Mouse (Mus musculus) large intestine, adult 2 months (tissue): ENCODE results near the gene Atxn7. TPM values are rescaled to one million over a fixed set of nuclear protein-coding genes. Genes with fewer than 3 reads are reported as not detected.
"Not testable (repeated sequence)": the region's sequence is repeated elsewhere in the genome, so short reads cannot be mapped to it uniquely, and the experiment has no call there.

Source experiments
- DNase-seq: peaks from one replicate; pipeline ENCODE4 v3.0.0-alpha.2; 2012; ENCODE audit warnings: low read depth, low spot score
- WGBS: fragments of 180-500 bp; shearing (Covaris S2); methylation state at CpG from one replicate; pipeline ENCODE4 v1.1.7; 2018; 5-methylcytosine and 5-hydroxymethylcytosine counted together
- polyA plus RNA-seq: library from polyadenylated mRNA; depleted of rRNA; stranded (reverse); fragments of >200 nt; gene quantifications from 2 replicates; pipeline ENCODE4 v1.2.3, GENCODE M21; 2012; rRNA removed

Gene Atxn7
- 11.3 and 26.5 TPM in 2 replicates for polyA plus RNA-seq

- no peak for DNase-seq
- 2% methylated on average over 56 of the region's 56 CpGs for WGBS
Observed at GRCm38 (mm10) chr14:13961401-13962112, at the start of gene Atxn7, which contains the start of gene Thoc7. Atxn7 (plus strand) TSS chr14:13961440. Thoc7 (minus strand) TSS chr14:13961852.

GRCm38 (mm10) chr14:13914387-13915082, 46.7 kb upstream of the Atxn7 start, which contains the start of gene Gm281:
Gm281 (minus strand) TSS chr14:13914478.
- WGBS = 33% methylated on average over 1 of the region's 1 CpGs
- no peak for DNase-seq

GRCm38 (mm10) chr14:13915207-13915606, 46.0 kb upstream of the Atxn7 start:
- 41% methylated on average over 4 of the region's 4 CpGs for WGBS
- DNase-seq = no peak

GRCm38 (mm10) chr14:13917208-13917607, 44.0 kb upstream of the Atxn7 start:
- WGBS = 80% methylated on average over 10 of the region's 10 CpGs
- no peak for DNase-seq

GRCm38 (mm10) chr14:13917630-13918029, 43.6 kb upstream of the Atxn7 start:
- DNase-seq = peak; percentile 36
- 35% methylated on average over 3 of the region's 3 CpGs for WGBS

GRCm38 (mm10) chr14:13933290-13934051, 27.8 kb upstream of the Atxn7 start:
- 36% methylated on average over 31 of the region's 31 CpGs for WGBS
- no peak for DNase-seq

GRCm38 (mm10) chr14:13934052-13934371, 27.2 kb upstream of the Atxn7 start:
- WGBS = 31% methylated on average over 5 of the region's 5 CpGs
- no peak for DNase-seq

- no peak for DNase-seq
- WGBS = 91% methylated on average over 4 of the region's 4 CpGs
Observed at GRCm38 (mm10) chr14:13944686-13945085, 16.6 kb upstream of the Atxn7 start.

- WGBS = 91% methylated on average over 7 of the region's 7 CpGs
- no peak for DNase-seq
Observed at GRCm38 (mm10) chr14:13948345-13948744, 12.9 kb upstream of the Atxn7 start.

- no peak for DNase-seq
Observed at GRCm38 (mm10) chr14:13950401-13950800, 10.8 kb upstream of the Atxn7 start.

- not testable (repeated sequence) for DNase-seq
- WGBS = 94% methylated on average over 3 of the region's 3 CpGs
Observed at GRCm38 (mm10) chr14:13952151-13952550, 9.1 kb upstream of the Atxn7 start.

- DNase-seq = no peak
Observed at GRCm38 (mm10) chr14:13960079-13960478, 1.2 kb upstream of the Atxn7 start.

GRCm38 (mm10) chr14:13960482-13961325, 536 bp upstream of the Atxn7 start:
- no peak for DNase-seq
- under 1% methylated on average over 70 of the region's 75 CpGs for WGBS

More at GRCm38 (mm10) chr14:13960079-13960478, 1.2 kb upstream of the Atxn7 start:
- 2% methylated on average over 9 of the region's 9 CpGs for WGBS

- 44% methylated on average over 6 of the region's 6 CpGs for WGBS
- DNase-seq = no peak
Observed at GRCm38 (mm10) chr14:13962476-13962875, 1.2 kb downstream of the Atxn7 start.

- 61% methylated on average over 1 of the region's 1 CpGs for WGBS
- DNase-seq = no peak
Observed at GRCm38 (mm10) chr14:13963527-13963926, 2.3 kb downstream of the Atxn7 start.

GRCm38 (mm10) chr14:13967607-13968006, 6.4 kb downstream of the Atxn7 start:
- DNase-seq = no peak
- WGBS = 62% methylated on average over 1 of the region's 1 CpGs

GRCm38 (mm10) chr14:13968476-13968875, 7.2 kb downstream of the Atxn7 start:
- WGBS = 93% methylated on average over 5 of the region's 5 CpGs

GRCm38 (mm10) chr14:13970513-13970912, 9.3 kb downstream of the Atxn7 start:
- WGBS = 43% methylated on average over 3 of the region's 3 CpGs
- no peak for DNase-seq

More at GRCm38 (mm10) chr14:13968476-13968875, 7.2 kb downstream of the Atxn7 start:
- DNase-seq = no peak

GRCm38 (mm10) chr14:13971644-13972234, 10.5 kb downstream of the Atxn7 start:
- 36% methylated on average over 6 of the region's 6 CpGs for WGBS
- no peak for DNase-seq
